Mouse (Mus musculus): ENCODE results near the gene Hephl1.
"Not testable (repeated sequence)": the region's sequence is repeated elsewhere in the genome, so short reads cannot be mapped to it uniquely, and the experiment has no call there.

Hephl1 gene

DNA sequence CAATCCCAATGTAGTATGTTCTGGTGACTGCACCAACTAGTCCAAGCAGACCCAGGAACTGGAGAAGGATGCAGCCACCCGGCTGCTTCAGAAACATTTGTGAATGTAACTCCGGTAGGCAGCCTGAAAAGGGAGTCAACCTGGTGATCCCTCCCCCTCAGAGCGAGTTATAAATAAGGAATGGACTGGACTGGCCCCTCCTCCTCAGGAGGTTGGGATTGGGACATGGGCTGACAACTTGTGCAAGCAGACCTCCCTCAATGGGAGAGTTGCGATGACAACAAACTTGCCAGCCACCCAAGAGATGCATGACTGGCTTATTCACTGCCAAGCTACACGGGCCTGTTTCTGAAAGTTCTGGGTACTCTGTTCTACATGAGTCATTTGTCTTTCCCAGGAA, at the start of gene Hephl1:
TSS of gene Hephl1 (minus strand) at position 101 of the 400 bp plus-strand sequence.
- no peak for DNase-seq

DNA sequence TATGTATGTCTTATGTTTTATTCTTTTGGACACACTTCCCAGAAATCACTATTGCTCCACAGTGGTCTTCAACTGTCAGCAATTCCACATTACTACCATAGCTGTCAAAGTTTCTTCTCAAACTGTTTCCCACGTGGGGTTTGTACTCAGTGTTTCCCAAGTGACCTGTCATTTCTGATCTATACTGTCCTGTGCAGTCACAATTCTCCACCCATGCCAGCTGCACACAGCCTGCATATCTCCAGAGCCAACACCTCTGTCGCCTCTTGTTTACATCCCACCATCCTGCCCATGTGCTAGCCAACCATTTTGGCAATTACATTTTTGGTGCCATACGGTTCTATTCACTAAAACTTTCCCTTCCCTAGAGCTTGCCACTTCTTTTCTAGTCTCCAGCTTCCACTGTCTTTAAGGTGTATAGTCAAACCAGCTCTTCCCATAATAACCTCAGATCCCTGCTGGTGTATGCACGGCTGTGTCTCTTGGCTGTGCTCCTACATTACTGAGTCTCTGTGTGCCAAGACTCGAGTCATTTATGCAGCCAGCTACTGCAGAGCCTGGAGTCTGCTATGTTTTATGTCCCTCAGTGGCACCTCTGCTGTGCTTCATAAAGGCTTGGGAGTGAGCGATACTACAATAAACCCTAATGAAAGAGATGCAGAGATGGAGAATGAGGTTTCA, 37.5 kb upstream of the Hephl1 start:
- DNase-seq = no peak

DNA sequence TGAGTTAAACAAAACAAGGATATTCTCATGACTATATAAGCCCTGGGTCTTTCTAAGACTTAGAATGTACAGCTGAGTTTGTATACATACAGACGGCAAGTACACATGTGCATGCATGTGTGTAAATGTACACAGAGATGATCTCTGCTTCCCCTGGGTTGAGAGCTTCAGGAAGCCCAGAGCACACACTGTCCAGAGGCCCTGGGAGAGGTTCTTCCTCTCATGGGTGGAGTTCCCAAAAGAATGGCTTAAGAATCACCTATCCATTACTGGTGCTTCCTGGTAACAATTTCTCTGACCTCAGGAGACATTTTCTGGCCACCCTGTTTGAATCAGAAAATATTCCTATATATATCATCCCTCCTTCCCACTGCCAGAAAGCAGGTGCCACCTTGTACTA, 28.6 kb upstream of the Hephl1 start:
- no peak for DNase-seq

DNA sequence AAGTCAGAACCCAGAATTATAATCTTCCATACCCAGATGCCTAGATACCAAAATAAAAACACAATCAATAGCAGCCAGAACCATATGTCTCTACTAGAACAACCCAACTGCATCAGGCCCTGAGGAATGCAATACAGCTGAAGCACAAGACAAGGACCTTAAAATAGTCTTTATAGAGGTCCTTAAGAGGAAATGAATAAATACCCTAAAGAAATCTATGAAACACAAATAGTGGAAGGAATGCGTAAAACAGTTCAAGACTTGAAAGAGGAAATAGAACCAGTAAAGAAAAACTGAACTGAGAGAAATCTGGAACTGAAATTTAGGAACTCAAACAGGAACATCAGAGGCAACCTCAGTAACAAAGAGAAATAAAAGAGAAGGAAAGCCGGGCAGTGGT, 14.0 kb upstream of the Hephl1 start:
- DNase-seq = no peak

DNA sequence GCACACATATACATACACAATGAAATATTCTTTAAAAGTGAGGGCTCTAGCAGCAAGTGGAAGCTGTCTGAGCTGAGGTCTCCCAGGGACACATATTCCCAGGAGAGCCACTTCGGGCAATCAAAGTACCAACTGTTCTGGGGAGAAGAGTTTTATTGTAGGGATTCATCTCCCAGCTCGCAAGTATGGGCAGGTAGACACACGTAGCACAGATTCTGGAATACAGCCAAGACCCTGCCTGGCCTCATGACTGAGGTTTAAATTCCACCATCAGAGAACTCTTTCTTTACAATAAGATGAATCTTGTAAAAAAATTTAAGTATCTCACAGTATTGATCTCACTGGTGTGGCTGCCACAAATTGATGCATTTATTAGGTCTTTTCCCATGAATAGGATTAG, 10.5 kb upstream of the Hephl1 start:
- no peak for DNase-seq

DNA sequence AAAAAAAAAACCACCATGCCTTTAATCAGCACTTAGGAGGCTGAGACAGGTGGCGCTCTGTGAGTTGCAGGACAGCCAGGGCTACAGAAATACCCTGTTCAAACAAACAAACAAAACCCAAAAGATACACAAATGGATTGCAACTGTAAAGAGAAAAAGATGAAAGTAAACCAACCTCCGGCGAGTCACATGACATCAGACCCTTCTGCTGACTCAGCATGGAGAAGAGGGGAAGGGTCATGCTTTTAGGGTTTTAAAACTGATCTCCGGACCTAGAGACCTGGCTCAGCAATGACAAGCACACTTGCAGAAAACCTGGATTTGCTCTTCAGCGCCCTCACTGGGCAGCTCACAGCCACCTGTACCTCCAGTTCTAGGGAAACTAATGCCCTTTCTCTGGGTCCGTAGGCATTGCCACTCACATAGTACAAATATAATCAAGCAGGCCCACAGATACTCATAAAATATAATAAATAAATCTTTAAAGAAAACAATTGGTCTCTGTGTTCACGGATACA, 9.0 kb upstream of the Hephl1 start:
- DNase-seq = peak in 1 of 2 experiments; percentile 8

DNA sequence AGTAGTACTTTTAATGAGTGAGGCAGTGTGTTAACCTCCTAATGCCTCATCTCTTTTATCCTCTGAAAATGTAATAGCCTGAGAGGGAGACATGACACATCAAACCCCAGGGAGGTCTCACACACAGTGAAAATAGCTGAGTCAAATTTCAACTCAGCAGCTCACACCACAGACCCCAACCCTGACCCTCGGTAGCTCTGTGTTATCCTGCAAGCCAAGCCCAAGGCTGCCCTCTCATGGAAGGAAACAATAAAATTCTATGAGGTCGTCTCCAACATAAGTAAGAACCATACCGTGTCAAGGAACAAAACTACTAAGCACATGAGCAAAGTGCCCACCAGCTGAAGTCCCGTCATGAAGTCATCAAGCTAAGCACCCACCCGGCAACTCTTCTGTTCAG, 8.3 kb upstream of the Hephl1 start:
- DNase-seq = no peak

DNA sequence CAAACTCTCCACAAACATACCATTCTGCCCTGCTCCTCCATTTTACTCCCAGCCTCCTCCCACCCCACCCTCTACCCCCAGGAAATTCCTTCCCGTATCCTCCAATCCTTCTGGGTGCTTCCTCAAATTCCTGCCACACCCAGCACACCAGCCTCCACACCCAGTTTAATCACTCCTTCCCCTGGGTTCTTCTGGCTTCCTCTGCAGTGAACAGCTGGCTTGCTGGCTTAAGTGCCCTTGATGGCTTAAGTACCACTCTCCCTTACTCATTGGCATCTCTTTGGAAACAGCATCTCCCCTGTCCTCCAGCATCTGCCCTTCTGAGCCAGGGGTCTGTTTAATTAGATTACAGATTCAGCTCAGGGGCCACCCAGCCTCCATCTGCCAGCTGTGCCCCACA, 7.6 kb upstream of the Hephl1 start:
- DNase-seq = no peak

DNA sequence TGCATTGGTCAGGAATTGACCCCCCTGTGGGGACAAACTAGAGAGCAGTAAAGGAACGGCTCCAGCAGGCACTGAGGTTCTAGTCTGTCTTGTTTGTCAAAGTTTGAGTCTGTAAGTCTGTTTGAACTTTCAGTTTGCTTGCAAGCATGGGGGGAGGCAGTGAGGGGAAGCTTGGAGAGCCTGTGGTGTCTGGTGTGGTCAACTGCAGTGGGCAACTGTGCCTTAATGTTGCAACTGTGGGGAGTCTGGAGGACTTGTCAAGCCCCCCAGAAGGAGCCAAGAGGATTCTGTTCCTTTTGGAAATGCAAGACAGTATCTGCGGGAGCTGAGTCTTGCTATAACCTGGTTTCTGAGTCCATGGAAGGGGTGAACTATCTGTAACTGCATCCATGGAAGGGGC, 4.3 kb upstream of the Hephl1 start:
- no peak for DNase-seq

DNA sequence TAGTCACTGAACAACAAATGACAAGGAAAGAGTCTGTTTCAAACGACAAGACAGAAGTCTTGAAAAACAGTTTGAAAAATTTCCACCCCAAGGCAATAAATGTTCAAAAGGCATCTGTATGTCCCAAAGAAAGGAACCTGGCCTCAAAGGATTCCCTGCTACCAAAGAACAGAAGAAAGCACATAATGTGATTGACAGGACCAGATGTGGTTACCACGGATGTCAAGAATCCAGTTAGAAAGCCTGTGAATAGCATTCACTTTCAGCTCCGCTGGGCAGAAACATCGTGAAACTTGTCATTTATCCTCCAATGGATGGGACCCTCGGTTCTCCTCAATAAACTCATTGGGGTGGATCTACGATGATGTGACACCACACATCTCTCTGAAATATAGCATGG, 2.2 kb upstream of the Hephl1 start:
- no peak for DNase-seq

DNA sequence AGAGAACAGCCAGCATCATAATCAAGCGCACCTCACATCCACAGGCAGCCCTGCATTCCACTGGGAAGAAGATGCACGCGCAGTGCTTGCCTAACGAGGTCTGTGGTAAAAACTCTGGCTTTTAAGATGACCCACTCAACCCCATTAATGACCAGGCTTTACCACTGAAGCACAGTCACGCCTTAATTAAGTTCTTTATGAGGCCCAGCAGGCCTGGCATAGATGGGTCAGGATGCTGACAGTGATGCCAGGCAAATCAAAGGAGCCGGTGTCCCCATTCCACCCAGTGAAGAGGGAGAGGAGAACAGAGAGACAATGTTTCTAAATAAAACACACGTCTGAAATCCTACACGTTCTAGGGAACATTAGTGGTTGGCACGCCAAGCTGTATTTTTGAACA, 3.8 kb downstream of the Hephl1 start:
- DNase-seq = no peak

DNA sequence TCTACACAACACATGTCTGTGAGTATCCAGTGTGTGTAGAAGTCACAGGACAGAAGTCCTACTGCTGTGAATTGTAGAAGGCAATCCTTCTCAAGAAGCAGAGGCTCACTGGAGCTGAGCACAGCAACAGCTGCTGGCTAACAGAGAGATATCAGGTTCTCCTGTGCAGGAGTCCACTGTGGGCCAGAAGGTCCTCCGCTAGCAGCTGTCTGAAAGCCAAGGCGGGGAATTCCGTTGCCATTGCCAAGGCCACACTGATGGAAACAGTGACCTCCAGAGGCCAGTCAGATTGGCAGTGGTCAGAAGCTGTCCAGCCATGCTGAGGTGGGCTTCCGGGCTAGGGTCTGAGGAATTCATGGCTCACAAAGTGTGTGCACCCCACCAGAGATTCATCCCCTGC, 6.8 kb downstream of the Hephl1 start:
- no peak for DNase-seq

DNA sequence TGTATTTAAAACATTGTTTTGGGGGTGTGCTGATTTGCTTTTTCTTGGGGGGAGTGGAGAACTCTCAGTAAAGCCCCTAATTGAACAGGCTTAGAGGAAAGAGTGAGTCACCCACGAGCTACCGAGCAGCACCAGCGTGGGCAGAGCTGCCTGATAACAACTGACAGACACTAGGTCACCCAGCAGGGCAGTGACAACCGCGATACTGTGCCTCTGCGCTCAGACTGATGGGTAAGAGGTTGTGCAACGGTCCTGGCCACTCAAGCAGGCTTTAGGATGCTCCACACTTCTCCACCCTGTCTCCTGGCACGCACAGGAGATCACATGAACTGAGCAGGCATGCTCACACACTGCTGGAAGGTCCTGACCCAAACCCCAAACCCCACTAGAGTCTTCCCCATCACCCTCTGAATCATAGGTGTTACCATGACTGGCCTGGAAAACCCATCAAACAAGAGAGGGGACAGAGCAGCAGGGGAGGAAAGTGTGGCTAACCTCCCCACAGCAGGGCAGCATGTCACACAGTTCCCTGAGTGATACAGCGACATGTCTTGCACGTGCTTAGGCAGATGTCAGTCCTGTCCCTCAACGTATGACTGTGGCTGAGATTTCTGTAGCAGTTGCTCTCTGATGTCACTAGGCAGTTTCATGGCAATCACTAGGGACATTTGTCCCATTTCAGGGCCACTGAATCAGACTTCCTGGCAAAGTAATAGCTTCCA, 8.2 kb downstream of the Hephl1 start:
- no peak for DNase-seq

DNA sequence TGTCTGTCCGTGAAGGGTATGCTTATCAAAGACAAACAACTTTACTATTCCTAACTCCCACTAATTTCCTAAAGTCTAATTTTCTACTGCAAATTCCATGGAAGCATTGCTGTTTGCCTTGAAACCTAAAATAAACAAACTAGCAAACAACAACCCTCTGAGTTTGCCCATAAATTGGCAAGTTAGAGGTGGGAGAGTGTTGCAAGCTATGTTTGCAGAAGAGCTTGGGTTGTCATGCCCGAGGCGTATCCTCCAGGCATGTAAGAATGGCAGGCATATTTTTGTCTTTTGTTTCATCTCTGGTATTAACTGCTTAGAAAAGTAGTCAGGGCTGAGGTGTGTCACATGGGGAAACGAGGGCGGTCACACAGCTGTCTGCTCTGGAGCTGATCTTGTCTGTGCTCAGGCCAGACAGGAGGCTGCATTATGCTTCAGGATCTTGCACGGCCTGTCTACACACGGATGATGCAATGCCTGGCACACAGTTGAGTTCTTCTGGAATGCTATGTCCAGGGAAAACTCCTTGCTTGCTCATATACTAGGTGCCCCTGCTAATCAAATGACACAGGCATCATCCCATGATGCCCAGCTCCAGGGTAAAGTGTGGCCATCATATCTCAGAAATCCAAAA, 10.3 kb downstream of the Hephl1 start:
- DNase-seq = no peak

DNA sequence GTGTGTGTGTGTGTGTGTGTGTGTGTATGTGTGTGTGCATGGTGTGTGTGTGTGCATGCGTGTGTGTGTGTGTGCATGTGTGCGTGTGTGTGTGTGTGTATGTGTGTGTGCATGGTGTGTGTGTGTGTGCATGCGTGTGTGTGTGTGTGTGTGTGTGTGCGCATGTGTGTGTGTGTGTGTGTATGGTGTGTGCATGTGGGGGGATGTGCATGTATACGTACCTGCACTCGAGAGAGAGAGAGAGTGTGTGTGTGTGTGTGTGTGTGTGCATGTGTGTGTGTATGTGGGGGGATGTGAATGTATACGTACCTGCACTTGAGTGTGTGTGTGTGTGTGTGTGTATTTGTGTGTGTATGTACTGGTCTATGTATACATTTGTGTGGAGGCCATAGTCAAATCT, 13.5 kb downstream of the Hephl1 start:
- DNase-seq = not testable (repeated sequence)

DNA sequence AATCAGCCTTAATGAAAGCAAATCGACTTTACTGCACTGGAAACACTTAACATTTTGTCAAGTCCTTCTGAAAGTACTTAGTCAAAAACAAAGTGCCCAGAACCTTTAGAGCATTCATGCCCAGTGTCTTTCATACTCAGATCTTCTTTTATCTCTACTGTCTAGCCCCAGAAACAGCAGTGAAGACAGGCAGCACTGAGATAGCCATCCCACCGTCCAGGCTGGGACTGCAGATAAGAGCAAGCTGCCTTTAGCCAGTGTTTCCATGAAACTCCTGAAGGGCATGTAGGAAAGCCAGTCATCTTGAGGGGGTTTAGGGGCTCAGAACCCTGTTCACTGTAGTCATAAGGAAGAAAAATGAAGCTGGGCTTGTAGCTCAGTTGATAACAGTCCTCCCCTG, 14.7 kb downstream of the Hephl1 start:
- DNase-seq = no peak

DNA sequence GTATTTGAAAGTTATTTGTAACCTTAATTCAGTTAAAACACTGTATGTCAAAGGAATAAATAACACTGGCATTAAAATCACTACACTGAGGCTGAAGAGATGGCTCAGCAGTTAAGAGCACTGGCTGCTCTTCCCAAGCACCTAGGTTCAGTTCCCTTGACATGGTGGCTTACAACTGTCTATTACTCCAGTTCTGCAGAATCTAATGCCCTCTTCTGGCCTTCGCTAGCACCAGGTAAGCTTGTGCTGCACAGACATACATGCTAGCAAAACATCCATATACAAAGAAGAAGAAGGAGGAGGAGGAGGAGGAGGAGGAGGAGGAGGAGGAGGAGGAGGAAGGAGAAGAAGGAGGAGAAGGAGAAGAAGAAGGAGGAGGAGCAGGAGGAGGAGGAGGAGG, 15.7 kb downstream of the Hephl1 start:
- DNase-seq = no peak

DNA sequence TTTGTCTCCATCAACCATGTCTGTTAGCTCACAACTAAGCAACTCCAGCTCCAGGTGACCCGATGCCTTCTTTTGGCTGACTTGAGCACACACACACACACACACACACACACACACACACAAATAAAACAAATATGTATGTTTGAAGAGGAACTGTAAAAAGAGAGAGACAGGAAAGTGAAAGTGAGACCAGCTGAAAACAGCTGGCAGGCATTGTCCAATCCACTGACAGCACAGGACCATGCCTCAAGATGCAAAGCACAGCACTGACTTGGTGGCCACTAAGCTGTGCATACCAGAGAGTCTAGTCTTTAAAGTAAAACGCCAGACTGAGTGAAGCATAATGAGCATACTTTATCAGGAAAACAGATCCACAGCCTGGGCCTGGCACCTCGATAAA, 16.7 kb downstream of the Hephl1 start:
- no peak for DNase-seq

DNA sequence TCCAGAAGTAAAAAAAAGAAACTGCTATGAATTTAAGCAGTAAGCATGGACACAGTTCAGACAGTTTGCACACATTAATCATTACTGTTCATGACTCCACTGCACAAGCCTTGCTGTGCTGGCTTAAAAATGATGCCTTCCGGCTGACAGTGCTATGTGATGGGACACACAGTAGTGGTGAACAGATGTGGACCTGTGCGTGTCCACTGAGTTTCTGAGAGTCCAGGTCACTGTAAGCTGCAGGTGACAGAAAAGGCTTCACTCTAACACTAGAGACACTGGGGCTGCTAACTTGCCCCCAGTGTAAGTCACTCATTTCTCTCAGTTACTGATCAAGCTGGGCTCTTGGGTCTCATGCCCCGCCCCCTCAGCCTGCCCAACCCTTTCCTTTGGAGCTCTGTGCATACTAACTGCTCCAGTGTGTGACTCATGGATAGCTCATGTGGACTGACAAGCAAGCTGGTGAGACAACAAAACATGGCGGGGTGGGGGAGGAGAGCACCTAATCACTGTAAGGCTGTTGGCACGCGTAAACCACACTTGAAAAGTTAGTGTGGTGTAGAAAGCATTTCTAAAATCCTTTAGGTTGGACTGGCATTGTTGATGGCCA, 43.1 kb downstream of the Hephl1 start:
- no peak for DNase-seq

DNA sequence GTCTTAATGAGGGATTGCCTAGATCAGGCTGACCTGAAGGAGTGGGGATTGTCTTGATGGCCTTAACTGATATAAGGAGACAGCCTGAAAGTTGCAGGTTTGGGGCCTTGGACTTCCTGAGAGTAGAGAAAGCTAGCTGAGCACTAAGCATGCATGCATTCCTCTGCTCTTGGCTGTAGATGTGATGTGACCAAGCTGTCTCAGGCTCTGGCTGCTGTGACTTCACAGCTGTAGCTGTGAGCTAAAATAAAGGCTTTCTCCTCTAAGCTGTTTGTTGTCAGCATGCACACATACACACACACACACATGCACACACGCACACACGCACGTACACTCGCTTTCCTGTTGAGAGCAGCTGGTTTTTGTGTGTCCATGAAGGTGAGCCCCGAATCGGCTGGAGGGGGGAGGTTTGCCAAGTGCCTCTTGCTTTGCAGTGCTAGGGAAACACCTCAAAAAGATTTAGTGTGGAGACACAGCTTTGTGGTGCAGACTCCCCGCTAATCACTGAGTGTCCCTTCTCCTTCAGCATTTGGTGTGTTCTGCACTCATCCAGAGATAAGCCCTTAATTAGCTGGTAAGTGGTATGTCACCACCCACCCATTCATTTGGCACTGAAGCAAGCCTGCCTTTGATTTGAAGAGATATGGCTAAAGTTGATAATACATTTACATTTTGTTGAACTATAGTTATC, 43.8 kb downstream of the Hephl1 start:
- no peak for DNase-seq

DNA sequence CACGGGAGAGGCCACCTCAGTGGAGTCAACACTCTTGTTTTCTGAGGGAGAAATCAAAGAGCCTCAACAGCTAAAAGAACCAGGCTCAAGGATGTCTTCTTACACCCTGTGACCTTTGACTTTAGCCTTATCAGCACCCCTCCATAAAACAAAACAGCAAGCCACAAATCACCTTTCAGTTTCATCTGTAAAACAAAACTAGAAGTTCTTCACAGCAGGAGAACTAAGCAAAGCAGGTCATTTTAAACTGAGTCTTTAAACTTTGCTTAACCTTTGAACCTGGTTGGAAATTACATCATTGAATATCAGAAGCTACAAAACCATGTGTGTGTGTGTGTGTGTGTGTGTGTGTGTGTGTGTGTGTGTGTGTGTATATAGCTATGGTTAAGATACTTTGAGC, 47.7 kb downstream of the Hephl1 start:
- DNase-seq = no peak

DNA sequence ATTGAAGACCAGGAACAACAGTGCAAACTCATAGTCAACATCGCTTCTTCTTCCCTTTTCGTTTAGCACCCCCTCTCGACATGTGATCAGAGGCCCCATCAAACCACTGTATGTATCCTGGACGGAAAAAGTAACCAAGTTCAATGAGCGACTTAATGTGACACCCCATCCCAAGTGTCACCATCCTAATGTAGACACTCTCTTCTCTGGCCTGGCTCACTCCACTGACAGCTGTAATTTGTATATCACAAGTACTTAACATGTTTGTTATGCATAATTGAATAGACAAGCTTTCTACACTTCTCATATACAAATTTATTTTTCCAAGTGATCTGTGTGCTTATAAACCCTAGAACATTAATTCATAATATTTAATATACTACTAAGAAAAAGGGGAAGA, 51.1 kb downstream of the Hephl1 start:
- DNase-seq = no peak

DNA sequence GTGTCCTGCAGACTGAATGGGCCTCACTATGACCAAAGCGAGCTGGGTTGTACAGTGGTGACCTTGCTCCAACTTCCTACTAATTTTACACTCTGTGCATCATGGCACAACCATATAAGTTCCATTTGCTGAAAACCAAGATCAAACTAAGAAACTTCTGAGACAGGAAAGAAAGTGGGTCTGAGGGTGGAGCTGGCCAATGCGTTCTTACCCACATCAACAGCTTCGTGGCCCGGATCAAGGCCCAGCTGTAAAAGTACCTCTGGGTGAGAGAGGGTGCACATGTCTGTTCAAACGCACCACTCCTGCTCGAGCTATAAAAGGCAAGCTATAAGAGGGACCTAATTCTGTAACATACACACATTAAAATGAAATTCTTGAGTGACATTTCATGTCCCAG, 51.9 kb downstream of the Hephl1 start:
- no peak for DNase-seq

Measured in cerebellum, postnatal 14 days (tissue).